Mouse (Mus musculus) ES-Bruce4 (cell line): ENCODE measurements around the gene Gnat1. TPM values are rescaled to one million over a fixed set of nuclear protein-coding genes. Genes with fewer than 3 reads are reported as not detected.

Experiments
- H3K27ac ChIP-seq: 2 replicates; pipeline ENCODE4 v1.5.1; 2012; ENCODE audit warnings: low read length, inconsistent platforms; ENCODE audit not compliant: insufficient read depth
- H3K27me3 ChIP-seq: 2 replicates; pipeline ENCODE4 v1.6.1; 2012; ENCODE audit warnings: mild to moderate bottlenecking, low read length, inconsistent platforms; ENCODE audit not compliant: control insufficient read depth, poor library complexity, insufficient read depth, severe bottlenecking
- H3K36me3 ChIP-seq: 2 replicates; pipeline ENCODE4 v1.6.1; 2012; ENCODE audit warnings: inconsistent platforms, mild to moderate bottlenecking, low read length, moderate library complexity; ENCODE audit not compliant: control insufficient read depth, poor library complexity, insufficient read depth, severe bottlenecking
- H3K4me1 ChIP-seq: one replicate; pipeline ENCODE4 v1.8.1; 2011; ENCODE audit warnings: low read length; ENCODE audit not compliant: control insufficient read depth, insufficient read depth
- H3K4me3 ChIP-seq: 2 replicates; pipeline ENCODE4 v1.5.1; 2011; ENCODE audit warnings: low read depth, mild to moderate bottlenecking, low read length
- H3K9ac ChIP-seq: 2 replicates; pipeline ENCODE4 v1.6.1; 2012; ENCODE audit warnings: low read depth, mild to moderate bottlenecking, inconsistent platforms; ENCODE audit not compliant: poor library complexity, severe bottlenecking
- H3K9me3 ChIP-seq: replicated peaks from 2 replicates; pipeline ENCODE4 v1.6.1; 2012; ENCODE audit warnings: mild to moderate bottlenecking, low read length, inconsistent platforms; ENCODE audit not compliant: control insufficient read depth, poor library complexity, insufficient read depth, severe bottlenecking
- CTCF ChIP-seq: IDR thresholded peaks from one replicate; pipeline ENCODE4 v1.8.1; 2011; ENCODE audit warnings: low read depth, low read length
- EP300 ChIP-seq: IDR thresholded peaks from 2 replicates; pipeline ENCODE4 v1.6.1; 2011; ENCODE audit warnings: low read depth, low read length; ENCODE audit not compliant: insufficient read depth
- POLR2A ChIP-seq: IDR thresholded peaks from one replicate; pipeline ENCODE4 v1.8.1; 2011; ENCODE audit warnings: low read length; ENCODE audit not compliant: insufficient read depth
- polyA plus RNA-seq: library from polyadenylated mRNA; stranded (reverse); fragments of >200 nt; gene quantifications from 2 replicates; pipeline ENCODE4 v1.2.4, GENCODE M21; 2011; ENCODE audit warnings: low read depth; ENCODE audit not compliant: missing spikeins, insufficient read depth, insufficient read length

The Gnat1 gene
- polyA plus RNA-seq, 1 experiment, result not detected

DNA sequence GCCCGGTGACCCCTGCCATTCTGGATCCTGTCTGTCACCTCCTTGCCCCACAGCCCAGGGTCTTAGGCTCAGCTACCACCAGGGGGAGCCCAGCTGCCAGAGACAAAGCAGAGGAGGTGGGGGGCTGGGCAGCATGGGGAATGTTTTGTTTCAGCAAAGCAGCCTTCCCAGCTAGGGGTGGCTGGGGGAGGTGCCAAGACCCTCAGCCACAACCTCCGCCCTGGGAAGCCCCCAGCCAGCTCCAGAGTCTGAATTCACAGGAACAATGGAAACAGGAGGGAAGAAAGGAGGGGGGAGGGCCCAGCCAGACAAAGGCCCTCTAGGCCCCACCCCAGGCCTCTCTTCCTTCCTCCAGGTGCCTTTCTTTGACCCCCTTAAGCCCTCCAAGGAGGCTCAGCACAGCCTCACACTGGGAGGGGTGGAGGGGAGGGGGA is 52.7 kb downstream of the Gnat1 start:
- no peaks in the 10 kb centered on the region for H3K27me3 ChIP-seq
- peaks cover 16% of the 10 kb centered on the region for H3K4me1 ChIP-seq
- H3K9me3 ChIP-seq, result no peaks in the 10 kb centered on the region
- no peaks in the 10 kb centered on the region for H3K36me3 ChIP-seq
- TF ChIP-seq POLR2A (no peak), EP300 (peak; percentile 95), CTCF (peak; percentile 88)
- no peak overlapping the region for H3K9ac ChIP-seq
- no peak overlapping the region for H3K27ac ChIP-seq
- H3K4me3 ChIP-seq, result peak overlapping the region; percentile 45

- H3K27ac ChIP-seq, result no peak overlapping the region
- TF ChIP-seq EP300, result no peak
- H3K36me3 ChIP-seq, result no peaks in the 10 kb centered on the region
- H3K9ac ChIP-seq, result no peak overlapping the region; the same call in 1 of the 2 replicates
- peaks cover 13% of the 10 kb centered on the region for H3K4me1 ChIP-seq
- no peaks in the 10 kb centered on the region for H3K27me3 ChIP-seq
- no peaks in the 10 kb centered on the region for H3K9me3 ChIP-seq
- H3K4me3 ChIP-seq, result peak overlapping the region; percentile 45
Measured at GRCm38 (mm10) chr9:107626158-107626843, 53.2 kb downstream of the Gnat1 start.

- Histone ChIP-seq H3K4me1 (peaks cover 11% of the 10 kb centered on the region), H3K4me3 (no peak overlapping the region), H3K27me3 (no peaks in the 10 kb centered on the region), H3K27ac (no peak overlapping the region), H3K9ac (no peak overlapping the region), H3K9me3 (no peaks in the 10 kb centered on the region), H3K36me3 (no peaks in the 10 kb centered on the region)
- no peak for TF ChIP-seq POLR2A
- TF ChIP-seq EP300, result no peak
- peak; percentile 37 for TF ChIP-seq CTCF
Measured at GRCm38 (mm10) chr9:107625351-107626128, 54.0 kb downstream of the Gnat1 start.

GRCm38 (mm10) chr9:107624951-107625350 is 54.6 kb downstream of the Gnat1 start:
- Histone ChIP-seq H3K9me3 (no peaks in the 10 kb centered on the region), H3K27ac (no peak overlapping the region), H3K27me3 (no peaks in the 10 kb centered on the region), H3K9ac (no peak overlapping the region), H3K4me3 (no peak overlapping the region), H3K4me1 (peaks cover 11% of the 10 kb centered on the region), H3K36me3 (no peaks in the 10 kb centered on the region)
- no peak for TF ChIP-seq CTCF
- no peak for TF ChIP-seq EP300
- no peak for TF ChIP-seq POLR2A

DNA sequence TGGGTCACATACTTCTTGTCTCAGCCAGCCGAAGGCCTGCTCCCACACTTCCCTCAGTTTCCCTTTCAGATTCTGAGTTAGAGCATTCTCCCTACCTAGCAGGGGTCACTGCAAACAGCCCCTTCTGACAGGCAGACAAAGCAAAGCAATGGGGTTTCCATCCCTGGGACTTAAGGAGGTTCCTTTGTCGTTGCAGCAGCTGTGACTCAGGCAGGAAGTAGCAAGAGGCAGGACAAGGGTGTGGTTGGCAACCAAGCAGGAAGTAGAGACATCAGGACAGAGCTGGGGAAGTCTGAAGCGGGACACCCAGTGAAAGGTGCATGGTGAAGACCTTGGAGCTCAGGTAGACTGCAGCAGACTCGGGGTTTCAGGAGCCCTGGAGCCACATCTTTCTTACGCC is 55.0 kb downstream of the Gnat1 start:
- H3K9ac ChIP-seq, result no peak overlapping the region
- TF ChIP-seq CTCF (no peak), EP300 (peak; percentile 86)
- no peaks in the 10 kb centered on the region for H3K36me3 ChIP-seq
- H3K4me3 ChIP-seq, result no peak overlapping the region
- no peaks in the 10 kb centered on the region for H3K9me3 ChIP-seq
- no peaks in the 10 kb centered on the region for H3K27me3 ChIP-seq
- peaks cover 11% of the 10 kb centered on the region for H3K4me1 ChIP-seq
- peak overlapping the region; percentile 39; the same call in 1 of the 2 replicates for H3K27ac ChIP-seq

Other genes starting within 250 kb of the Gnat1 start
- gene Tmem115, start 145.8 kb downstream of the Gnat1 start, polyA plus RNA-seq, result 10.7 and 11.6 TPM in 2 replicates
- gene Cyb561d2, start 137.5 kb downstream of the Gnat1 start, polyA plus RNA-seq, result 7.7 and 9.2 TPM in 2 replicates
- gene Nprl2, start 137.5 kb downstream of the Gnat1 start, polyA plus RNA-seq, result 32.3 and 32.7 TPM in 2 replicates
- gene Zmynd10, start 132.4 kb downstream of the Gnat1 start, polyA plus RNA-seq, result not detected in 2 replicates
- 23.7 and 24.8 TPM in 2 replicates for gene Rassf1, start 128.2 kb downstream of the Gnat1 start, polyA plus RNA-seq
- gene Tusc2, start 116.5 kb downstream of the Gnat1 start, polyA plus RNA-seq, result 23.5 and 25.3 TPM in 2 replicates
- gene Hyal2, start 111.8 kb downstream of the Gnat1 start, polyA plus RNA-seq, result 38.4 and 38.7 TPM in 2 replicates
- gene Hyal1, start 102.8 kb downstream of the Gnat1 start, polyA plus RNA-seq, result 25.8 and 29.7 TPM in 2 replicates
- 18.6 and 21.1 TPM in 2 replicates for gene Naa80, start 100.8 kb downstream of the Gnat1 start, polyA plus RNA-seq
- 1.0 and 2.1 TPM in 2 replicates for gene Hyal3, start 98.9 kb downstream of the Gnat1 start, polyA plus RNA-seq
- gene Ifrd2, start 92.1 kb downstream of the Gnat1 start, polyA plus RNA-seq, result 43.8 and 45.3 TPM in 2 replicates
- gene Sema3b, start 70.5 kb downstream of the Gnat1 start, polyA plus RNA-seq, result 15.4 and 16.5 TPM in 2 replicates
- 266 and 284 TPM in 2 replicates for gene Gnai2, start 44.3 kb downstream of the Gnat1 start, polyA plus RNA-seq
- gene Slc38a3, start 10.2 kb downstream of the Gnat1 start, polyA plus RNA-seq, result 8.1 and 13.3 TPM in 2 replicates
- gene Sema3f, start 30.8 kb upstream of the Gnat1 start, polyA plus RNA-seq, result 12.3 and 19.0 TPM in 2 replicates
- 143 and 146 TPM in 2 replicates for gene Rbm5, start 91.3 kb upstream of the Gnat1 start, polyA plus RNA-seq
- gene Rbm6, start 193.5 kb upstream of the Gnat1 start, polyA plus RNA-seq, result 115 and 130 TPM in 2 replicates
- 3.0 and 4.2 TPM in 2 replicates for gene Mon1a, start 208.4 kb upstream of the Gnat1 start, polyA plus RNA-seq
- gene Mst1r, start 227.2 kb upstream of the Gnat1 start, polyA plus RNA-seq, result 0.16 and 0.61 TPM in 2 replicates
- gene Actl11, start 248.8 kb upstream of the Gnat1 start, polyA plus RNA-seq, result not detected in 2 replicates